14 mouse cellular contexts compared by ENCODE assay signal in genomic region chr1:72575121-72575520, GRCm38 (mm10). TPM values are rescaled to one million over a fixed set of nuclear protein-coding genes. Genes with fewer than 3 reads are reported as not detected.
DNase-seq lines count a peak whose midpoint lies in the region; ATAC-seq and TF ChIP-seq lines count a peak whose summit lies in the region.
"Had no signal": no experiment of that assay in that cellular context is flagged by ENCODE, and none has a peak within 500 bp of the region (broad histone marks: within the 10 kb centered on the region; RNA-seq: fewer than 3 reads in every experiment).

No protein-coding gene starts in this region.

- DNase-seq in gastrocnemius, adult 2 months, result no peak
- DNase-seq in gastrocnemius, postnatal 10 days, result no peak
- peak; percentile 27 for DNase-seq in lung, embryonic 14.5 days
- no peak for DNase-seq in lung, postnatal 25 days (ENCODE audit: low spot score)
- DNase-seq in ES-CJ7 (ENCODE audit: low read depth, low spot score), result peak; percentile 58
- no peak for DNase-seq in layer of hippocampus, adult 9-11 months
- DNase-seq: gastrocnemius, postnatal 25 days; kidney, postnatal 25 days; left cerebral cortex, postnatal 4 days; right cerebral cortex, postnatal 4 days had no signal

- intact Hi-C loops in gastrocnemius, adult 2 months (cut with DNase I), result loop anchor here (10.0 kb wide), 1 partner anchor 260 kb away; no protein-coding TSS in a partner anchor

- H3K27me3 ChIP-seq in lung, embryonic 14.5 days (ENCODE audit: insufficient read depth, low read length), result 0 out of 2 replicates have a peak, but pooled peaks cover 5% of the 10 kb centered on the region
- H3K27me3 ChIP-seq: neural tube, embryonic 13.5 days had no signal

- no peak overlapping the region for H3K4me2 ChIP-seq in lung, embryonic 14.5 days
- H3K4me2 ChIP-seq: neural tube, embryonic 13.5 days had no signal

- H3K9ac ChIP-seq in lung, embryonic 14.5 days, result no peak overlapping the region
- H3K9ac ChIP-seq: neural tube, embryonic 13.5 days had no signal

- H3K9me3 ChIP-seq in lung, embryonic 14.5 days (ENCODE audit: low read depth, low read length), result no peaks in the 10 kb centered on the region
- H3K9me3 ChIP-seq: megakaryocyte, embryonic 14.5 days; neural tube, embryonic 13.5 days had no signal

- H3K27ac ChIP-seq in gastrocnemius, adult 2 months, result no peak overlapping the region
- no peak overlapping the region for H3K27ac ChIP-seq in lung, embryonic 14.5 days (ENCODE audit: low read depth)
- H3K27ac ChIP-seq: neural tube, embryonic 13.5 days had no signal

- no peak overlapping the region for H3K4me3 ChIP-seq in gastrocnemius, adult 2 months
- no peak overlapping the region for H3K4me3 ChIP-seq in lung, embryonic 14.5 days (ENCODE audit: low read depth, low read length)
- H3K4me3 ChIP-seq: megakaryocyte, embryonic 14.5 days; neural tube, embryonic 13.5 days had no signal

- no peaks in the 10 kb centered on the region for H3K4me1 ChIP-seq in lung, embryonic 14.5 days (ENCODE audit: insufficient read depth)

- TF ChIP-seq CTCF in gastrocnemius, adult 2 months (IDR thresholded peaks at IDR 0.05), result peak; percentile 57
- TF ChIP-seq CTCF in lung, embryonic 14.5 days (IDR thresholded peaks at IDR 0.05; ENCODE audit: low read depth), result peak; percentile 47

- H3K36me3 ChIP-seq in lung, embryonic 14.5 days (ENCODE audit: insufficient read depth), result no peaks in the 10 kb centered on the region
- H3K36me3 ChIP-seq: neural tube, embryonic 13.5 days had no signal

- no peak for ATAC-seq in lung, embryonic 14.5 days (ENCODE audit: insufficient read depth)
- ATAC-seq in megakaryocyte-erythroid progenitor cell, adult 5-6 weeks (replicated peaks; ENCODE audit: low FRiP score, low TSS enrichment, poor library complexity, severe bottlenecking), result 0 out of 2 replicates have a peak, but pooled peaks have one; percentile 30

- WGBS in lung, embryonic 14.5 days, result 46% methylated on average over 4 of the region's 4 CpGs

RNA-seq across cellular contexts. Expression of gene Smarcal1, which starts 7.9 kb away (rescaled TPM):
- total RNA-seq in gastrocnemius, adult 2 months (2021), result 10 to 100 TPM; 20.4 to 21.8 TPM
- 10 to 100 TPM; 16.3 to 24.6 TPM for total RNA-seq in gastrocnemius, postnatal 10 days (2021)
- polyA plus RNA-seq in lung, embryonic 14.5 days (2014; fragmentation: Nextera tagmentation; extraction: Ambion mirVana), result 26.7 and 29.5 TPM in 2 replicates
- total RNA-seq in megakaryocyte-erythroid progenitor cell, adult 5-6 weeks (2014; fragmentation: Nextera tagmentation), result 22.6 and 24.6 TPM in 2 replicates
- 12.6 and 21.7 TPM in 2 replicates for total RNA-seq in megakaryocyte-erythroid progenitor cell, adult 5-6 weeks (2017)

RNA-seq across cellular contexts. Expression of gene March4, which starts 38.4 kb away (rescaled TPM):
- total RNA-seq in gastrocnemius, adult 2 months (2021), result under 1 TPM; 0.26 to 0.73 TPM
- total RNA-seq in gastrocnemius, postnatal 10 days (2021), result under 1 TPM; 0.14 to 0.28 TPM
- not detected in 2 replicates for polyA plus RNA-seq in lung, embryonic 14.5 days (2014; fragmentation: Nextera tagmentation; extraction: Ambion mirVana)
- total RNA-seq in megakaryocyte-erythroid progenitor cell, adult 5-6 weeks (2014; fragmentation: Nextera tagmentation), result not detected in 2 replicates
- total RNA-seq in megakaryocyte-erythroid progenitor cell, adult 5-6 weeks (2017), result not detected in 2 replicates
- total RNA-seq: heart, postnatal 25 days had no signal

Comparison
In these comparisons a context has a peak if more than half of its experiments do, and no peak if none do; other contexts are left out.
1. DNase-seq: peak in lung, embryonic 14.5 days (single experiment) and ES-CJ7 (single experiment); none in gastrocnemius, adult 2 months (single experiment), gastrocnemius, postnatal 10 days (single experiment), lung, postnatal 25 days (single experiment) and layer of hippocampus, adult 9-11 months (single experiment).